Comparison of ENCODE assay signal across 16 mouse cellular contexts in genomic region chr11:83039156-83039555, GRCm38 (mm10). TPM values are rescaled to one million over a fixed set of nuclear protein-coding genes. Genes with fewer than 3 reads are reported as not detected.
A peak's percentile ranks its signal among the peaks of the same experiment; 100 is the strongest.
DNase-seq lines count a peak whose midpoint lies in the region; ATAC-seq and TF ChIP-seq lines count a peak whose summit lies in the region.
"Had no signal": no experiment of that assay in that cellular context is flagged by ENCODE, and none has a peak within 500 bp of the region (broad histone marks: within the 10 kb centered on the region; RNA-seq: fewer than 3 reads in every experiment).

No protein-coding gene starts in this region.

- no peak for TF ChIP-seq CTCF in thymus, adult 2 months (IDR thresholded peaks at IDR 0.05; ENCODE audit: borderline replicate concordance, control insufficient read depth, extremely low read depth, insufficient read depth, low read length, poor library complexity)

- no peak overlapping the region for H3K4me2 ChIP-seq in midbrain, embryonic 11.5 days

- ATAC-seq in inflammation-experienced regulatory T-cells, adult 6 months = peak; percentile 62
- ATAC-seq in midbrain, embryonic 11.5 days (ENCODE audit: low FRiP score) = no peak

- TF ChIP-seq POLR2A in thymus, adult 2 months (IDR thresholded peaks at IDR 0.05; ENCODE audit: control insufficient read depth, extremely low read depth, insufficient read depth, low read length, poor library complexity) = no peak

- H3K36me3 ChIP-seq in heart, embryonic 10.5 days = no peaks in the 10 kb centered on the region
- H3K36me3 ChIP-seq in thymus, adult 2 months (ENCODE audit: control insufficient read depth, insufficient read depth, low read length) = no peaks in the 10 kb centered on the region
- no peaks in the 10 kb centered on the region for H3K36me3 ChIP-seq in midbrain, embryonic 11.5 days (ENCODE audit: control insufficient read depth, insufficient read depth, low read length)
- H3K36me3 ChIP-seq: limb, embryonic 12.5 days; lung, embryonic 15.5 days; midbrain, embryonic 12.5 days had no signal

- WGBS in heart, embryonic 10.5 days = 78% methylated on average over 1 of the region's 1 CpGs
- 83% methylated on average over 1 of the region's 1 CpGs for WGBS in thymus, adult 2 months
- 25% methylated on average over 1 of the region's 1 CpGs for WGBS in midbrain, embryonic 11.5 days

- H3K9me3 ChIP-seq in heart, embryonic 10.5 days = no peaks in the 10 kb centered on the region
- no peaks in the 10 kb centered on the region for H3K9me3 ChIP-seq in midbrain, embryonic 11.5 days (ENCODE audit: control insufficient read depth, low read length)
- H3K9me3 ChIP-seq: limb, embryonic 12.5 days; lung, embryonic 15.5 days; midbrain, embryonic 12.5 days had no signal

- H3K4me1 ChIP-seq in heart, embryonic 10.5 days = peaks cover 2% of the 10 kb centered on the region; the same call in 1 of the 2 replicates
- H3K4me1 ChIP-seq in thymus, adult 2 months (replicated peaks; ENCODE audit: control insufficient read depth, insufficient read depth, low read length) = peaks cover 2% of the 10 kb centered on the region
- H3K4me1 ChIP-seq in midbrain, embryonic 11.5 days (ENCODE audit: control insufficient read depth, insufficient read depth, low read length) = no peaks in the 10 kb centered on the region
- H3K4me1 ChIP-seq: limb, embryonic 12.5 days; lung, embryonic 15.5 days; midbrain, embryonic 12.5 days had no signal

- H3K27ac ChIP-seq in heart, embryonic 10.5 days = no peak overlapping the region
- peak overlapping the region; percentile 17; the same call in 1 of the 2 replicates for H3K27ac ChIP-seq in thymus, adult 2 months (ENCODE audit: control insufficient read depth, insufficient read depth, low read length)
- H3K27ac ChIP-seq in midbrain, embryonic 11.5 days (ENCODE audit: low read depth, low read length) = no peak overlapping the region
- H3K27ac ChIP-seq: limb, embryonic 12.5 days; lung, embryonic 15.5 days; midbrain, embryonic 12.5 days had no signal

- DNase-seq in heart, embryonic 10.5 days (ENCODE audit: low spot score) = no peak
- DNase-seq in heart, adult 18-20 months = no peak
- no peak for DNase-seq in thymus, adult 2 months
- no peak for DNase-seq in thymus, postnatal 36 days
- no peak for DNase-seq in natural killer cell, adult 2 months (ENCODE audit: low spot score in 2 of 2)
- no peak for DNase-seq in lung, postnatal 10 days
- DNase-seq in midbrain, embryonic 11.5 days (ENCODE audit: low spot score, missing footprints) = no peak
- DNase-seq: cerebellum, adult 18-20 months; embryo, embryonic 11 days; kidney, postnatal 36 days; spleen, adult 18-20 months had no signal

- H3K27me3 ChIP-seq in heart, embryonic 10.5 days (ENCODE audit: insufficient read depth, poor library complexity, severe bottlenecking) = no peaks in the 10 kb centered on the region
- H3K27me3 ChIP-seq in thymus, adult 2 months (ENCODE audit: control insufficient read depth, insufficient read depth, low read length) = no peaks in the 10 kb centered on the region
- H3K27me3 ChIP-seq in midbrain, embryonic 11.5 days (ENCODE audit: control insufficient read depth, insufficient read depth, low read length) = peaks cover 4% of the 10 kb centered on the region; the same call in 1 of the 2 replicates
- H3K27me3 ChIP-seq: lung, embryonic 15.5 days; midbrain, embryonic 12.5 days had no signal

- H3K9ac ChIP-seq in midbrain, embryonic 11.5 days (ENCODE audit: low read length) = no peak overlapping the region
- H3K9ac ChIP-seq: limb, embryonic 12.5 days; lung, embryonic 15.5 days; midbrain, embryonic 12.5 days had no signal

- peak overlapping the region; percentile 50; the same call in 1 of the 2 replicates for H3K4me3 ChIP-seq in heart, embryonic 10.5 days
- H3K4me3 ChIP-seq in thymus, adult 2 months (ENCODE audit: control insufficient read depth, insufficient read depth, low read length) = peak overlapping the region; percentile 15; the same call in 1 of the 2 replicates
- H3K4me3 ChIP-seq in midbrain, embryonic 11.5 days (ENCODE audit: low read depth, low read length) = no peak overlapping the region
- H3K4me3 ChIP-seq: midbrain, embryonic 12.5 days had no signal

RNA-seq across cellular contexts. Expression of gene Slfn8, which starts 18.5 kb away (rescaled TPM):
- 0.04 and 0.30 TPM in 2 replicates for polyA plus RNA-seq in heart, embryonic 10.5 days (2016; fragmentation: Nextera tagmentation; extraction: Ambion mirVana)
- under 1 TPM; 0.65 to 0.98 TPM for total RNA-seq in heart, adult 18-20 months (2021)
- 4.0 and 4.2 TPM in 2 replicates for polyA plus RNA-seq in thymus, adult 2 months (2012; rRNA removed)
- polyA plus RNA-seq in inflammation-experienced regulatory T-cells, adult 6 months (2017; shearing (Covaris generic)) = 10 to 100 TPM; 52.4 to 79.0 (median 67.6) TPM
- polyA plus RNA-seq in midbrain, embryonic 11.5 days (2014; fragmentation: Nextera tagmentation; extraction: Ambion mirVana) = 0.11 and 0.28 TPM in 2 replicates
- polyA plus RNA-seq: C2C12 had no signal

RNA-seq across cellular contexts. Expression of gene Slfn2, which starts 25.8 kb away (rescaled TPM):
- 1.3 and 1.5 TPM in 2 replicates for polyA plus RNA-seq in heart, embryonic 10.5 days (2016; fragmentation: Nextera tagmentation; extraction: Ambion mirVana)
- total RNA-seq in heart, adult 18-20 months (2021) = 1 to 10 TPM; 3.2 to 5.2 TPM
- 40.6 and 44.7 TPM in 2 replicates for polyA plus RNA-seq in thymus, adult 2 months (2012; rRNA removed)
- polyA plus RNA-seq in inflammation-experienced regulatory T-cells, adult 6 months (2017; shearing (Covaris generic)) = 100 to 1,000 TPM; 817 to 952 (median 818) TPM
- polyA plus RNA-seq in midbrain, embryonic 11.5 days (2014; fragmentation: Nextera tagmentation; extraction: Ambion mirVana) = 2.3 and 2.7 TPM in 2 replicates

RNA-seq across cellular contexts. Expression of gene Slfn9, which starts 47.5 kb away (rescaled TPM):
- polyA plus RNA-seq in heart, embryonic 10.5 days (2016; fragmentation: Nextera tagmentation; extraction: Ambion mirVana) = 12.6 and 17.8 TPM in 2 replicates
- under 1 TPM; 0.69 to 0.87 TPM for total RNA-seq in heart, adult 18-20 months (2021)
- polyA plus RNA-seq in thymus, adult 2 months (2012; rRNA removed) = 3.3 and 4.1 TPM in 2 replicates
- polyA plus RNA-seq in inflammation-experienced regulatory T-cells, adult 6 months (2017; shearing (Covaris generic)) = 10 to 100 TPM; 23.0 to 30.8 (median 23.2) TPM
- polyA plus RNA-seq in midbrain, embryonic 11.5 days (2014; fragmentation: Nextera tagmentation; extraction: Ambion mirVana) = 7.1 and 7.6 TPM in 2 replicates

Comparison
In these comparisons a context has a peak if more than half of its experiments do, and no peak if none do; other contexts are left out.
1. RNA of gene Slfn8, which starts 18.5 kb away (polyA plus RNA-seq): 52.4 to 79.0 TPM in inflammation-experienced regulatory T-cells, adult 6 months; 4.0 to 4.2 TPM in thymus, adult 2 months, 0.11 to 0.28 TPM in midbrain, embryonic 11.5 days and 0.04 to 0.30 TPM in heart, embryonic 10.5 days; every median in the first group is over 10 times any median in the second.
2. RNA of gene Slfn2, which starts 25.8 kb away (polyA plus RNA-seq): 817 to 952 TPM in inflammation-experienced regulatory T-cells, adult 6 months; 40.6 to 44.7 TPM in thymus, adult 2 months, 2.3 to 2.7 TPM in midbrain, embryonic 11.5 days and 1.3 to 1.5 TPM in heart, embryonic 10.5 days; every median in the first group is over 10 times any median in the second.